Mouse (Mus musculus): ENCODE results near the gene Nap1l1. TPM values are rescaled to one million over a fixed set of nuclear protein-coding genes. Genes with fewer than 3 reads are reported as not detected.
A peak's percentile ranks its signal among the peaks of the same experiment; 100 is the strongest.

Gene Nap1l1
- polyA plus RNA-seq, 1 experiment from 2014 or later, result 166 TPM

DNA sequence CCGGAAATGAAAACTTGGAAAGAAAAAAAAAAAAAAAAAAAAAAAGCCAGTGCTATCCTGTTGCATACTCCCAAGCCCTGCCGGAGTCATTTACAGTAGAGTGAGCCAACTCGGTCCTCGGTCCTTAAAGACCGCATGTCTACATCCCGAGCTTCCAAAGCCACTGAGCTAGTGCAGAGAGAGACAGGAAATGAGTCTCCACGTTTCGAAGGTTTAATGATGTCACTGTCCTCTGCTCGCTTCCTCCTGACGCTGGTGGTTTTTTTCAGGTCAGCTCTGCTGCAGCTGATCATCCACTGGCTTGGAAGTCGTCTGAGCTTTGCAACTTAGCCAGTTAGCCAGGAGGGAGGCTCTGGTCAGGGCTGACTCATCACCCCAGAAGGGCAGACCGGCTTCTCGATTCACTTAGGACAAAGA is 43.2 kb downstream of the Nap1l1 start:
- Histone ChIP-seq H3K9me3 (replicated peaks) (no peaks in the 10 kb centered on the region), H3K4me3 (no peak overlapping the region), H3K27ac (ENCODE audit: poor library complexity, severe bottlenecking) (0 out of 2 replicates have a peak overlapping the region, but pooled peaks have one; percentile 13), H3K9ac (no peak overlapping the region), H3K4me1 (replicated peaks) (peaks cover 45% of the 10 kb centered on the region), H3K4me2 (peak overlapping the region; percentile 19), H3K36me3 (no peaks in the 10 kb centered on the region), H3K27me3 (replicated peaks) (no peaks in the 10 kb centered on the region)
- 35% methylated on average over 13 of the region's 13 CpGs for whole genome bisulfite sequencing
- ATAC-seq (ENCODE audit: insufficient number of reproducible peaks, low FRiP score), result peak; percentile 67

GRCm38 (mm10) chr10:111516804-111517436 is 43.9 kb downstream of the Nap1l1 start:
- no peaks in the 10 kb centered on the region for H3K36me3 ChIP-seq
- H3K4me1 ChIP-seq (replicated peaks), result peaks cover 39% of the 10 kb centered on the region
- H3K27ac ChIP-seq (ENCODE audit: poor library complexity, severe bottlenecking), result peak overlapping the region; percentile 13; the same call in 1 of the 2 replicates
- no peaks in the 10 kb centered on the region for H3K27me3 ChIP-seq (replicated peaks)
- WGBS, result 84% methylated on average over 8 of the region's 8 CpGs
- H3K4me3 ChIP-seq, result no peak overlapping the region
- H3K9me3 ChIP-seq (replicated peaks), result no peaks in the 10 kb centered on the region
- no peak overlapping the region for H3K9ac ChIP-seq
- no peak overlapping the region; the same call in 1 of the 2 replicates for H3K4me2 ChIP-seq
- ATAC-seq (ENCODE audit: insufficient number of reproducible peaks, low FRiP score), result no peak

- Histone ChIP-seq H3K4me1 (replicated peaks) (peaks cover 39% of the 10 kb centered on the region), H3K4me3 (no peak overlapping the region), H3K4me2 (no peak overlapping the region), H3K27me3 (replicated peaks) (no peaks in the 10 kb centered on the region), H3K36me3 (no peaks in the 10 kb centered on the region), H3K9me3 (replicated peaks) (no peaks in the 10 kb centered on the region), H3K9ac (no peak overlapping the region), H3K27ac (ENCODE audit: poor library complexity, severe bottlenecking) (no peak overlapping the region)
- WGBS, result 82% methylated on average over 4 of the region's 4 CpGs
- no peak for ATAC-seq (ENCODE audit: insufficient number of reproducible peaks, low FRiP score)
These were observed 45.3 kb downstream of the Nap1l1 start for GRCm38 (mm10) chr10:111518350-111518749.

- no peaks in the 10 kb centered on the region for H3K9me3 ChIP-seq (replicated peaks)
- ATAC-seq (ENCODE audit: insufficient number of reproducible peaks, low FRiP score), result peak; percentile 46; the same call in 1 of the 2 replicates
- H3K9ac ChIP-seq, result peak overlapping the region; percentile 16; the same call in 1 of the 2 replicates
- H3K4me1 ChIP-seq (replicated peaks), result peaks cover 38% of the 10 kb centered on the region
- peak overlapping the region; percentile 32 for H3K4me3 ChIP-seq
- H3K4me2 ChIP-seq, result peak overlapping the region; percentile 56
- 32% methylated on average over 24 of the region's 24 CpGs for WGBS
- peak overlapping the region; percentile 83 for H3K27ac ChIP-seq (ENCODE audit: poor library complexity, severe bottlenecking)
- H3K27me3 ChIP-seq (replicated peaks), result no peaks in the 10 kb centered on the region
- no peaks in the 10 kb centered on the region for H3K36me3 ChIP-seq
These were observed 46.8 kb downstream of the Nap1l1 start for GRCm38 (mm10) chr10:111519620-111520370.

DNA sequence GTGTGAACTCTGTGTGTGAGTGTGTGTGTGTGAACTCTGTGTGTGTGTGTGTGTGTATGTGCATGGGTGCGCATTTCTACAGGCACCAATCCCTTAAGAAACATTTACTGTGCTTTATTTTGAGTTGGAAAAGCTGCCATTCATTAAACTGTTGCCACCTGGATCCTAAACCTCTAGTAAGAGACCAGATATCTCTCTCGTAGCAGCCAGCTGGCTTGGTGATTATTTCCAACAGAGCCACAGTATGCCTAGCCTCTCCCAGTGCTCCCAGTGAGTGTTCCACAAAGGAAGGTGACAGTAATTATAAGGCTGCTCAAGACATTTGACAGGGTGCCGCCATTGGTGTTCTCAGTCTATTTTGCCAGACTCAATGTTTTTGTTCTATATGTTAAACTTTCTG is 47.6 kb downstream of the Nap1l1 start:
- Histone ChIP-seq H3K36me3 (no peaks in the 10 kb centered on the region), H3K27me3 (replicated peaks) (no peaks in the 10 kb centered on the region), H3K9ac (no peak overlapping the region), H3K9me3 (replicated peaks) (no peaks in the 10 kb centered on the region), H3K4me2 (0 out of 2 replicates have a peak overlapping the region, but pooled peaks have one; percentile 56), H3K4me3 (no peak overlapping the region), H3K27ac (ENCODE audit: poor library complexity, severe bottlenecking) (peak overlapping the region; percentile 83), H3K4me1 (replicated peaks) (peaks cover 29% of the 10 kb centered on the region)
- ATAC-seq (ENCODE audit: insufficient number of reproducible peaks, low FRiP score), result no peak
- WGBS, result 63% methylated on average over 3 of the region's 3 CpGs

DNA sequence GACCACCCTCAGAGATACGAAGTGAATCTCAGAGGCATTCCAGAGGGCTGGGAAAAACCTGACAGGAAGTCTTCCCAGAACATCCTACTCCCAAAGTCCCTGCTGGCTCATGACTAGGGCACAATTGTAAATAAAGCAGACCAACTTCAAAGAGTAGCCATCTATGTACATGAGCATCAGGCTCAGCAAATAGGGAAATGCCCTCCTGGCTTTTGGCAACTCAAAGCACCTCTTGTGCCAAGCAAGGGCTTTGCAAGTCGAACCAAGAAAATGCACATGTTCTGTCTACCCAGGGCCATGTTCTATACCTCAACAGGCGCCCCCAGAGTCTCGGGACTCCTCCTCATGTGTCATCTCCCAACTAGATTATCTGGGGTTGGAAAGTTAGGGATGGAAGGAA is 48.6 kb downstream of the Nap1l1 start:
- H3K9ac ChIP-seq, result no peak overlapping the region
- 61% methylated on average over 4 of the region's 4 CpGs for WGBS
- H3K9me3 ChIP-seq (replicated peaks), result no peaks in the 10 kb centered on the region
- no peaks in the 10 kb centered on the region for H3K36me3 ChIP-seq
- no peak overlapping the region for H3K4me3 ChIP-seq
- no peaks in the 10 kb centered on the region for H3K27me3 ChIP-seq (replicated peaks)
- no peak overlapping the region for H3K4me2 ChIP-seq
- H3K4me1 ChIP-seq (replicated peaks), result peaks cover 21% of the 10 kb centered on the region
- ATAC-seq (ENCODE audit: insufficient number of reproducible peaks, low FRiP score), result no peak
- no peak overlapping the region for H3K27ac ChIP-seq (ENCODE audit: poor library complexity, severe bottlenecking)

DNA sequence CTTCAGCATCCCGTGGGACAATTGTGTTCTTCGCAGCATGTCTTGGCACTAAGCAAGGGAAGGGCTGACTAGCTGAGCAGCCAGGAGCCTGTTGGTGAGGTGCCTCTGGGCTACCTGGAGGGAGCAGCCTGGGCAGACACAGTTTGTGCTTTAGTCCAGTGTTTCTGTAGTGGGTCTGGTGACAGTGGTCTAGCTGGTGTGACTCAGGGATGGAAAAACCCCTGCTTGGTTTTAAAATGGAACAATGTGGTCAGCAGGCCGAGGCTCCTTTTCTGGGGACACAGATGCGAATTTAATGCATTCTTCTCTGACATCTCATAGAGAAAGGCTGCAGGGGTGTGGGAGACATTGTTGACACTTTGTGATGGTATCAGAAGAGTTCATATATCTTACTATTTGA is 49.2 kb downstream of the Nap1l1 start:
- no peak overlapping the region for H3K4me2 ChIP-seq
- H3K9me3 ChIP-seq (replicated peaks), result no peaks in the 10 kb centered on the region
- H3K9ac ChIP-seq, result no peak overlapping the region
- WGBS, result 77% methylated on average over 4 of the region's 4 CpGs
- no peak for ATAC-seq (ENCODE audit: insufficient number of reproducible peaks, low FRiP score)
- no peak overlapping the region for H3K27ac ChIP-seq (ENCODE audit: poor library complexity, severe bottlenecking)
- H3K36me3 ChIP-seq, result no peaks in the 10 kb centered on the region
- H3K4me1 ChIP-seq (replicated peaks), result peaks cover 15% of the 10 kb centered on the region
- H3K27me3 ChIP-seq (replicated peaks), result no peaks in the 10 kb centered on the region
- H3K4me3 ChIP-seq, result no peak overlapping the region

DNA sequence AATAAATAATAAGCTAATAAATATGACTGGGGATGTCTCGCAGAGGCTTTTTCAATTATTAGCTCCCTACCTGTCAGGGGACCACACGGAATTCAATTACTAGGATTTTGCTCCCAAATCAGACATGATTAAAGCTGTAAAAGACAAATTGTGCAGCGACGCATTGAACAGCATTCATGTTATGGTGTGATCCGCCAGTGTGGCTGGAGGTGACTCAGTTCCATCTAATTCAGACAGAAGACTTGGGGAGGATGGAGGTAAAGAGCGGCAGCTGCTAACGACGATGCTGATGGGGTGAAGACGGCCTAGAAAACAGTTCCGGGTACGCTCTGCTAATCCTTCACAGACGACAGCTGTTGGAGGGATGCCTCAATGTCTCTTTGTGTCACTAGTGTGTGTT is 50.9 kb downstream of the Nap1l1 start:
- H3K4me3 ChIP-seq, result no peak overlapping the region
- no peaks in the 10 kb centered on the region for H3K27me3 ChIP-seq (replicated peaks)
- no peak for ATAC-seq (ENCODE audit: insufficient number of reproducible peaks, low FRiP score)
- H3K9me3 ChIP-seq (replicated peaks), result no peaks in the 10 kb centered on the region
- H3K27ac ChIP-seq (ENCODE audit: poor library complexity, severe bottlenecking), result no peak overlapping the region
- H3K36me3 ChIP-seq, result no peaks in the 10 kb centered on the region
- no peak overlapping the region for H3K4me2 ChIP-seq
- no peak overlapping the region for H3K9ac ChIP-seq
- H3K4me1 ChIP-seq (replicated peaks), result peaks cover 15% of the 10 kb centered on the region
- 80% methylated on average over 12 of the region's 12 CpGs for WGBS

DNA sequence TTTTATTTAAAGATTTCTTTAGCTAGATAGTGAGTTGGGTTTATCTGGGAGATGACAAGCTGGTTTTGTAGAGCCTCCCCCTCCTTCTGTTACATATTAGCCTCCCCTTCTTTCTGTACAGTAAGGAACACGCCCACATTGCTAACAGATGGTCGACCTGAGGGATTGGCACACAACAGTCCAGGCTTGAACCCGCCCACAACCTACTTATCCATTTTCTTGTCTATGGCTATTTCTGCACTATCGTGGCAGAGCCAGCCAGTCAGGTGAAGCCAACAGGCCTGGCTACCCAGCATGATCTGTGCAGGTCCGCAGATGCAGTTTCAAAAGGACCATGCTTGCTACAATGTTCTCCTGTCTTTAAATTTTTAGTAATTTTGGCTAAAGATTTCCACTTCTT is 54.0 kb downstream of the Nap1l1 start:
- Histone ChIP-seq H3K9ac (no peak overlapping the region), H3K4me1 (replicated peaks) (peaks cover 16% of the 10 kb centered on the region), H3K9me3 (replicated peaks) (no peaks in the 10 kb centered on the region), H3K27me3 (replicated peaks) (no peaks in the 10 kb centered on the region), H3K27ac (ENCODE audit: poor library complexity, severe bottlenecking) (no peak overlapping the region), H3K4me2 (no peak overlapping the region), H3K36me3 (no peaks in the 10 kb centered on the region), H3K4me3 (no peak overlapping the region)
- no peak; the same call in 1 of the 2 replicates for ATAC-seq (ENCODE audit: insufficient number of reproducible peaks, low FRiP score)
- WGBS, result 75% methylated on average over 5 of the region's 5 CpGs

GRCm38 (mm10) chr10:111527613-111528012 is 54.6 kb downstream of the Nap1l1 start:
- 86% methylated on average over 7 of the region's 7 CpGs for WGBS
- H3K4me2 ChIP-seq, result no peak overlapping the region

DNA sequence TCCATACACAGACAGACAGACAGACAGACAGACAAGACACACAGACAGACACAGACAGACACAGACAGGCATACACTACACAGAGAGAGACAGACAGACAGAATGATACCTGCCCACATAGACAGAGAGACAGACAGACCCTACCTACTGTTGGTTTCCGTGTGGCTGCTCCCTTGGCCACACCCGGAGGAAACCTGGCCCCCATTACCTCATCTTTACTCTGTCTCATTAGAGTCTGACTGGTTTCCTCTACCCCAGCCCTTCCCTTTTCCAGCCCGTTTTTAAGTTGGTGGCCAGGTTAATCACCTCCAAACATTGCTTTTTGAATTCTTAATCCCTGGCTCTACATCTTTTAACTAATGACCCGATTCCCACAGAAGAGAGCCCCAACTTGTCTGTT is 55.3 kb downstream of the Nap1l1 start:
- no peak overlapping the region for H3K27ac ChIP-seq (ENCODE audit: poor library complexity, severe bottlenecking)
- peaks cover 16% of the 10 kb centered on the region for H3K4me1 ChIP-seq (replicated peaks)
- no peak overlapping the region for H3K9ac ChIP-seq
- H3K4me2 ChIP-seq, result no peak overlapping the region
- H3K36me3 ChIP-seq, result no peaks in the 10 kb centered on the region
- H3K27me3 ChIP-seq (replicated peaks), result no peaks in the 10 kb centered on the region
- no peak for ATAC-seq (ENCODE audit: insufficient number of reproducible peaks, low FRiP score)
- 71% methylated on average over 4 of the region's 4 CpGs for WGBS
- H3K4me3 ChIP-seq, result no peak overlapping the region
- H3K9me3 ChIP-seq (replicated peaks), result no peaks in the 10 kb centered on the region

More at GRCm38 (mm10) chr10:111527613-111528012, 54.6 kb downstream of the Nap1l1 start:
- Histone ChIP-seq H3K9ac (no peak overlapping the region), H3K9me3 (replicated peaks) (no peaks in the 10 kb centered on the region), H3K36me3 (no peaks in the 10 kb centered on the region), H3K27me3 (replicated peaks) (no peaks in the 10 kb centered on the region), H3K4me1 (replicated peaks) (peaks cover 16% of the 10 kb centered on the region), H3K27ac (ENCODE audit: poor library complexity, severe bottlenecking) (no peak overlapping the region), H3K4me3 (no peak overlapping the region)
- ATAC-seq (ENCODE audit: insufficient number of reproducible peaks, low FRiP score), result no peak

All from heart, embryonic 12.5 days (tissue).